Mouse (Mus musculus) erythroblast, embryonic 14.5 days (primary cell): ENCODE measurements around the gene Foxe3. TPM values are rescaled to one million over a fixed set of nuclear protein-coding genes. Genes with fewer than 3 reads are reported as not detected.

Experiments used
- H3K27me3 ChIP-seq: 2 replicates; pipeline ENCODE4 v1.6.1; 2012; ENCODE audit warnings: inconsistent platforms; ENCODE audit not compliant: control insufficient read depth
- H3K36me3 ChIP-seq: 2 replicates; pipeline ENCODE4 v1.6.1; 2012; ENCODE audit warnings: mild to moderate bottlenecking, inconsistent platforms; ENCODE audit not compliant: control insufficient read depth
- H3K4me1 ChIP-seq: 2 replicates; pipeline ENCODE4 v1.6.1; 2012; ENCODE audit warnings: inconsistent platforms; ENCODE audit not compliant: control insufficient read depth
- H3K4me3 ChIP-seq: replicated peaks from 2 replicates; pipeline ENCODE3; 2012; ENCODE audit warnings: moderate library complexity, mild to moderate bottlenecking, inconsistent platforms
- H3K9me3 ChIP-seq: 2 replicates; pipeline ENCODE4 v1.6.1; 2012; ENCODE audit warnings: low read length, inconsistent platforms, mixed read lengths; ENCODE audit not compliant: control insufficient read depth
- GATA1 ChIP-seq: IDR thresholded peaks from 2 replicates; pipeline ENCODE4 v1.6.1; 2012; ENCODE audit warnings: low read length, inconsistent platforms, mixed read lengths
- TAL1 ChIP-seq: IDR thresholded peaks from 3 replicates; pipeline ENCODE4 v1.6.1; 2012; ENCODE audit warnings: low read length, inconsistent platforms, mixed read lengths
- polyA plus RNA-seq: library from polyadenylated mRNA; stranded (reverse); fragments of >175 nt; gene quantifications from 2 replicates; pipeline ENCODE4 v1.2.3, GENCODE M21; 2012

Foxe3 gene
- polyA plus RNA-seq, 1 experiment = not detected

GRCm38 (mm10) chr4:114901643-114902351, 24.0 kb downstream of the Foxe3 start:
- TF ChIP-seq GATA1 (no peak), TAL1 (no peak)
- Histone ChIP-seq H3K27me3 (peaks cover 95% of the 10 kb centered on the region), H3K36me3 (no peaks in the 10 kb centered on the region), H3K4me1 (no peaks in the 10 kb centered on the region), H3K4me3 (no peak overlapping the region), H3K9me3 (no peaks in the 10 kb centered on the region; the same call in 1 of the 2 replicates)

- Histone ChIP-seq H3K36me3 (no peaks in the 10 kb centered on the region), H3K9me3 (no peaks in the 10 kb centered on the region; the same call in 1 of the 2 replicates), H3K27me3 (peaks cover 92% of the 10 kb centered on the region), H3K4me3 (no peak overlapping the region), H3K4me1 (no peaks in the 10 kb centered on the region)
- no peak for TF ChIP-seq GATA1
- no peak for TF ChIP-seq TAL1
These were observed 24.8 kb downstream of the Foxe3 start for GRCm38 (mm10) chr4:114900866-114901642.

DNA sequence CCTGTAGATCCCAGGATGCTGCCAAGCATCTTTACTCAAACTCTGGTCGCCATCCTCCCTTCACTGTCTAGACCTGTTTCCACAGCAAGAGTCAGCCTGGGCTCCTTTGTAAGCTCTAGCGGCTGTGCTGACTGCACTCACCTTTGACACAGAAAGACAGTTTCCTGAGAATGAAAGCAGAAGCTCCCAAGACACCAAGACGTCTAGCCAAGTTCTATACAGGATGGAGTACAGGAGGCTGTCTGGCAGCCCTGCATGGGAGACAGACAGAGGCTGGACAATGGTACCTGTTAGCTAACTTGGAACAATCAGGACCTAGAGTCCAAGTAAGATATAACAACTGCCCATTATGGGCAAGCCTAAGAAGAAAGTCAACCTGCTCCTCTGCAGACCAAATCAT, 25.9 kb downstream of the Foxe3 start:
- H3K27me3 ChIP-seq = peaks cover 84% of the 10 kb centered on the region
- H3K9me3 ChIP-seq = no peaks in the 10 kb centered on the region; the same call in 1 of the 2 replicates
- H3K36me3 ChIP-seq = no peaks in the 10 kb centered on the region
- no peak overlapping the region for H3K4me3 ChIP-seq
- H3K4me1 ChIP-seq = no peaks in the 10 kb centered on the region
- TF ChIP-seq TAL1 (no peak), GATA1 (no peak)

GRCm38 (mm10) chr4:114897853-114898252, 28.0 kb downstream of the Foxe3 start:
- H3K4me1 ChIP-seq = no peaks in the 10 kb centered on the region
- no peak overlapping the region for H3K4me3 ChIP-seq
- TF ChIP-seq TAL1 (no peak), GATA1 (no peak)
- peaks cover 66% of the 10 kb centered on the region for H3K27me3 ChIP-seq
- no peaks in the 10 kb centered on the region for H3K36me3 ChIP-seq
- no peaks in the 10 kb centered on the region; the same call in 1 of the 2 replicates for H3K9me3 ChIP-seq

DNA sequence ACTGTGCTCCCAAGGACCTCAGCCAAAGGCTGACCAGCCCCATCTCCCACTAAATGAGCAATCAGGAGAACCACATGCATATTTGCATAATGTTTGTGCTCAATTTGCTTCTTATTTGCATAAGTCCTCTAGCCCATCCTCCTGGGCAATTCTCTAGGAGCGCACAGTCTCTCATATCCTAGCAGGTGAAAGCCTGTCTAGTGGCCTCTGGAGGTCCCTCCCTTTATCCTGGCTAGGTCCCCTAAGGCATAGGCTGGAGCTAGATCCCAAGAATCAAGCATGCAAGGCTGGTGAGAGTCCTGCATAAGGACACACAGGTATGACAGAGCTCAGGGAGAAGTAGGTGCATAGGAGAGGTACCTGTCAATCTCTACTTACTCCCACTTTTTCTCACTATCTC, 43.6 kb downstream of the Foxe3 start:
- Histone ChIP-seq H3K27me3 (no peaks in the 10 kb centered on the region; the same call in 1 of the 2 replicates), H3K4me3 (no peak overlapping the region), H3K36me3 (no peaks in the 10 kb centered on the region), H3K9me3 (no peaks in the 10 kb centered on the region), H3K4me1 (no peaks in the 10 kb centered on the region)
- TF ChIP-seq TAL1 (no peak), GATA1 (no peak)

DNA sequence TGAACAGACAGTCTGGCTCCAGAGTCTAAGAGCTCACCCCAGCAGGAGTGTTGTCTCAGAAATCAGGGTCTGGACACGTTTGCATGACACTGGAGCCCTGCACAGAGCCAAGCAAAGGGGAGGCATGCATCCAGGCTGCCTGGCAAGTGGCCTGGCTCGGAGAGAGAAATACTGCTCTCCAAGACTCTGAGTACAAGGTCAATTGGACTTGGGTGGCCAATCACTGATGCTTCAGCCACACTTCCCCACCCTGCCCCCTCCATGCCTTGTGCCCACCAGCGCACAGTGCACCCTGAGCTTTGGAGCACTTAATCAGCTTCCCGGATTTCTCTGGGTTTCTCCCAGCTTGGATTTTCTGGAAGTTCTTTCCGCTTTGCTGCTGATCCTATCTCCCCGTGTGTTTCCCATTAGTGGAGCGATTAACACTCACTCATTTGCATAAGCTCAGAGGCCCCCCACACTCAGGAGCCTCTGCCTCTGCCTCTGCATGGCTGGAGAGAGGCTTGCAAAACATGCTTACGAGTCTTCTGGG, 49.3 kb downstream of the Foxe3 start:
- Histone ChIP-seq H3K9me3 (no peaks in the 10 kb centered on the region), H3K4me3 (no peak overlapping the region), H3K36me3 (no peaks in the 10 kb centered on the region), H3K4me1 (no peaks in the 10 kb centered on the region), H3K27me3 (peaks cover 11% of the 10 kb centered on the region; the same call in 1 of the 2 replicates)
- TF ChIP-seq TAL1 = no peak
- no peak for TF ChIP-seq GATA1

Other genes starting within 250 kb of the Foxe3 start
- not detected in 2 replicates for gene Gm12830, start 104.3 kb downstream of the Foxe3 start, polyA plus RNA-seq
- gene Foxd2, start 17.1 kb downstream of the Foxe3 start, polyA plus RNA-seq = 0.01 TPM in 1 of 2 replicates, not detected in the other
- 2.7 and 2.9 TPM in 2 replicates for gene Cmpk1, start 61.2 kb upstream of the Foxe3 start, polyA plus RNA-seq
- gene Stil, start 74.1 kb upstream of the Foxe3 start, polyA plus RNA-seq = 0.18 and 0.25 TPM in 2 replicates
- 65.6 and 98.0 TPM in 2 replicates for gene Tal1, start 130.4 kb upstream of the Foxe3 start, polyA plus RNA-seq
- gene Pdzk1ip1, start 162.7 kb upstream of the Foxe3 start, polyA plus RNA-seq = 0.99 and 2.2 TPM in 2 replicates
- not detected in 2 replicates for gene Cyp4x1, start 208.3 kb upstream of the Foxe3 start, polyA plus RNA-seq